Mouse (Mus musculus): ENCODE measurements at regions not wholly inside any gene's neighbourhood (a gene's known extent, or its start where the extent isn't known, plus 50 kb on each side); places are given as distances from the start of the nearest gene placed in this dataset.

GRCm38 (mm10) chr12:74518032-74518431, 201.8 kb upstream of the Gm11042 start:
- no peak for DNase-seq

GRCm38 (mm10) chr12:74516527-74516926, 200.3 kb upstream of the Gm11042 start:
- peak; percentile 26 for DNase-seq

GRCm38 (mm10) chr12:74502791-74503190, 186.6 kb upstream of the Gm11042 start:
- no peak for DNase-seq

DNA sequence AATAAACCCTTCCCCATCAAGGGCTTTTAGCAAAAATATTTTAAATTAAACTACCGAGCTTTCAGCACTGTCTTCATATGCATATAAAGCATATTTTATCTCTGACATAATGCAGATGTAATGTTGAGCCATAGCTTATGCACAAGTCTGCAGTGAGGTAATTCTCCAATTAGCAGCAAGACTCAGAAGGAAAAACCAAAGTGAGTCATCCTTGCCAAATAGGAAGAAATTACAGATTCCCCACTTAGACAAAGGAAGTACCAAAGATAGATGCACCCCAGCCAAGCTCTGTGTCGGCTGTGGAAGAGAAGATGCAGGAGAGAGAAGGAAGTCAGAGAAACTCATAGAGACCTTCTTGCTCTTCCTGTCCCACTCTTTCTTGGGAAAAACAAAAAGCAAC, 161.4 kb upstream of the Gm11042 start:
- DNase-seq = no peak

GRCm38 (mm10) chr12:74474741-74475140, 158.5 kb upstream of the Gm11042 start:
- DNase-seq = no peak

- DNase-seq = no peak
These were observed 142.3 kb upstream of the Gm11042 start for GRCm38 (mm10) chr12:74458521-74458920.

DNA sequence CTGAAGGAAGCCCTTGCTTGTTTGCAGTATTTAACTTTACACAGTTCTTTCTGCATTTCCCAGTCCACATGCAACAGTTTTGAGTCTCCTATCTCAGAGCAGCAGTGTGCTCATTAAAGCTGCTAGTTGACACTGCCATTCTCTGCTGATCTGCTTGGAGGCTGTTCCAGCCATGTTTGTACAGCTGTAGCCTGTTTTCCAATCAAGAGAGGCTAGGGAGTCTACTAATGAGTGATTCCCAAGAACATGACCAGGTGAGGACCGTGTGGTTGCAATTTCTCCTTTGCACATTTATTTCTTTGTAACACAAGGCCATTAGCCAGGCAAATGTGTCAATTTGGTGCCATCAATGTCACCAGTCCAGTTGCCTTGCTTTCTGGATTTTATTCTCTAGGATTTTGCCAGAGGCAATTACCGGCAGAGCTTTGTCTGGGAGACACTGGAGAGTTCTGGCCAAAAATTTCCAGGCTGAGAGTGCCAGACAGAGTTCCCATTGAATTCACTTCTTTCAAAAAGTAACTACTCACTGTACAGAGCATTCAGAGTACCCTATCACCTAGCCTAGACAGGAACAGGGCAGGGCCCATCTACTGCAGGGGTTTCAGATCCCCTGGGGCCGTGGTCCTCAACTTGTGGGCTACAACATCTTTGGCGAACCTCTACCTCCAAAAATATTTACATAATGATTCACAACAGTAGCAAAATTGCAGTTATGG, 136.3 kb upstream of the Gm11042 start:
- no peak for DNase-seq

DNA sequence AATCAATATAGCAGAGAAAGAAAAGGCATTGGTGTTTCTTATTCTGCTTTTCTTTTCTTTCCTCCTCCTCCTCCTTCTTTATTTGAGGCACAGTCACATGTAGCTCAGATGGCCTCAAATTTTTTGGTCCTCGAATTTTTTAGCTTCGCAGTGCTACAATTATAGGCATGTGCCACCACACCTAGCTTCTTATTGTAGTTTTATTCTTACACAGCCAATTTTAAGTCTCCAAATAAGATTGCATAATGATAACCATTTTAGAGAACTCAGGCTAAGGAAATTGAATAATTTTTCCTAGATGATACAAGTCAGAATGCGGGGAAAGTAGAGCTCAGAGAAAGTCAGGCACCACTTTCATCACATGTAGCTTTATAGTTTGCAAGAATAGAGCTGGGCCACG, 132.1 kb upstream of the Gm11042 start:
- DNase-seq = no peak

GRCm38 (mm10) chr12:74434874-74435273, 118.7 kb upstream of the Gm11042 start:
- no peak for DNase-seq

GRCm38 (mm10) chr12:74414738-74415137, 98.5 kb upstream of the Gm11042 start:
- DNase-seq = no peak

GRCm38 (mm10) chr12:74410511-74410910, 94.3 kb upstream of the Gm11042 start:
- DNase-seq = no peak

DNA sequence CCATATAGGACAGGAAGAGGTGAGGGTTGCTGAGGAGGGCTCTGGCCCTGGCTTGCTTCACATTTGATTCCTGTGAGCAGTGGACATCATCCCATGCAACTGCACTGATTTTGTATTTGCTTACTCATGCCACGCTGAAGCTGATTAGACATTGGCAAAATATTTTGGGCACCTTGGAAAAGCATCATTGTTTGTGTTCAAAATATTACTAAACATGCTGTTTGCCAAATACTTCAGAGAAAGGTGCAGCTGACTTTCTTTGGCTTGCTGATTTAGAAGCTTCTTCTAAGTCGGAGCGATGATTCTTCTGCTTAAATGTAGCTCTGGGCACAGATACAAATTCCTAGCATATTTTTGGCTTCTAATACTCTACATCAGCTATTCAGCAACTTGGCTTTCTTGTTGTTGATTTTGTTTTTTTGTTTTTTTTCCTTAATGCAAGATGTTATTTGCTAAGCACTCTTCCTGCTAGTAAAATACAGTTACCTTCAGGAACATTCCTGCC, 91.4 kb upstream of the Gm11042 start:
- DNase-seq = no peak

DNA sequence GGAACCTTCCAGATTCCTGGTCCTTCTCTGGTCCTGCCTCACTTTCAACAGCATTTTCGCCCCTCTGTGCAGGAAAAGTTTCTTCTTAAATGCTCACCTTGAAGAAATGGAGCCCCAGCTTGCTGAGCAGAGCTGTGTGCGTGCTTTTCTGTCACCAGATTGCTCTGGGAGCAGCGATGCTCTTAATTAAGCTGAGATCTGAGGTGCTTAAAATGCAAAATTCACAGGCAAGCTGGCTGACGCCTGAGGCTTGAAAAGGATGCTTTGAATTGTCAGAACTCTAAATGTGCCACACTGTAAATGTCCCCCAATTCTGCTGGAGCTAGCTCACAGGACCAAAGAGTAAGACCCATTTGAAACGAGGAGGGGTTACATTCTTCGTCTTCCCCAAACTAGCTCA, 73.6 kb upstream of the Gm11042 start:
- DNase-seq = no peak
